Mouse (Mus musculus) heart, adult 2 months (tissue): ENCODE results near the gene Ift81. TPM values are rescaled to one million over a fixed set of nuclear protein-coding genes. Genes with fewer than 3 reads are reported as not detected.

ENCODE experiments used
- DNase-seq, 2 experiments: peaks; one replicate each; pipeline ENCODE4 v3.0.0; 2021
- H3K27ac ChIP-seq: fragments of 200-600 bp; 2 replicates; pipeline ENCODE4 v1.8.1; 2022
- H3K27me3 ChIP-seq: fragments of 200-500 bp; 2 replicates; pipeline ENCODE4 v1.6.1; 2012; ENCODE audit warnings: mild to moderate bottlenecking, low read length, inconsistent platforms, mixed read lengths; ENCODE audit not compliant: control insufficient read depth, insufficient read depth
- H3K36me3 ChIP-seq: fragments of 200-500 bp; 2 replicates; pipeline ENCODE4 v1.6.1; 2012; ENCODE audit warnings: low read length, inconsistent platforms; ENCODE audit not compliant: control insufficient read depth, insufficient read depth
- H3K4me1 ChIP-seq: fragments of 200-500 bp; 2 replicates; pipeline ENCODE4 v1.6.1; 2011; ENCODE audit warnings: low read length; ENCODE audit not compliant: control insufficient read depth, insufficient read depth
- H3K4me3 ChIP-seq: fragments of 200-600 bp; 2 replicates; pipeline ENCODE4 v1.8.1; 2022
- H3K79me2 ChIP-seq: fragments of 200-500 bp; replicated peaks from 2 replicates; pipeline ENCODE4 v1.6.1; 2012; ENCODE audit warnings: mild to moderate bottlenecking, inconsistent platforms, low read length, moderate library complexity, mixed read lengths; ENCODE audit not compliant: control insufficient read depth, insufficient read depth
- H3K9ac ChIP-seq: fragments of 200-500 bp; 2 replicates; pipeline ENCODE4 v1.6.1; 2012; ENCODE audit warnings: low read depth, mild to moderate bottlenecking, control low read depth, inconsistent platforms, low read length, mixed read lengths
- CTCF ChIP-seq: fragments of 200-600 bp; IDR thresholded peaks from 2 replicates; pipeline ENCODE4 v1.8.1; 2022; ENCODE audit warnings: antibody characterized with exemption, mild to moderate bottlenecking, moderate library complexity
- EP300 ChIP-seq: fragments of 200-500 bp; IDR thresholded peaks from 2 replicates; pipeline ENCODE4 v1.6.1; 2011; ENCODE audit warnings: low read depth, low read length, control low read depth; ENCODE audit not compliant: insufficient read depth
- POLR2A ChIP-seq: fragments of 200-500 bp; IDR thresholded peaks from 2 replicates; pipeline ENCODE4 v1.6.1; 2011; ENCODE audit warnings: mild to moderate bottlenecking, low read depth, low read length, control low read depth; ENCODE audit not compliant: insufficient read depth
- WGBS: fragments of 180-500 bp; shearing (Covaris S2); methylation state at CpG from one replicate; pipeline ENCODE4 v1.1.7; 2018; 5-methylcytosine and 5-hydroxymethylcytosine counted together
- intact Hi-C: fragments of 180-260 bp; cut with DNase I; formaldehyde crosslinking; loops from one replicate; pipeline ENCODE4 v1.15.1; 2025
- polyA plus RNA-seq: library from polyadenylated mRNA; depleted of rRNA; stranded (reverse); fragments of >200 nt; gene quantifications from 2 replicates; pipeline ENCODE4 v1.2.3, GENCODE M21; 2012
- total RNA-seq, 2 experiments: library from RNA; stranded (reverse); gene quantifications; 2 replicates each; pipeline ENCODE4 v1.2.3; 2021

Ift81 gene
- total and polyA plus RNA-seq, 3 experiments: 11.4 to 97.0 (median 78.1) TPM

DNA sequence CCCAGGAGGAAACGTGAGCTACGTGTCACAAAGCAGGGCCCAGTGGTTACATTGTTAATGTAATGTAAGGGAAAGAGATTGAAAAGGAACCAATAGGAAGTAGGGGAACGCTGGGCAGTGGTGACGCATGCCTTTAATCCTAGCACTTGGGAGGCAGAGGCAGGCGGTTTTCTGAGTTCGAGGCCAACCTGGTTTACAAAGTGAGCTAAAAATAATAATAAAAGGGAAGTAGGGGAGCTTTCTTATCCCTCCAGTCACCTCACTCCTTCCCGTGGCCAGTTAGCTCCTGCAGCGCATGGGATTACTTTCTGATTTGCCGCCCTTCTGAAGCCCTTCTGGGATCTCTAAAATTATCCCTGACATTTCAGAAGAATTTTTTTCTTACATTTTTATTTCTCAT lies 9.5 kb upstream of the Ift81 start:
- TF ChIP-seq EP300 (no peak), POLR2A (no peak), CTCF (no peak)
- H3K79me2 ChIP-seq: no peaks in the 10 kb centered on the region
- no peaks in the 10 kb centered on the region for H3K36me3 ChIP-seq
- 61% methylated on average over 9 of the region's 9 CpGs for WGBS
- H3K27me3 ChIP-seq: no peaks in the 10 kb centered on the region
- intact Hi-C loops: loop anchor here (5.0 kb wide), 1 partner anchor 122 kb away; the partner anchor contains the start of gene Atp2a2
- H3K27ac ChIP-seq: no peak overlapping the region; the same call in 1 of the 2 replicates
- H3K9ac ChIP-seq: no peak overlapping the region
- no peak for DNase-seq
- no peak overlapping the region for H3K4me3 ChIP-seq
- peaks cover 16% of the 10 kb centered on the region for H3K4me1 ChIP-seq

DNA sequence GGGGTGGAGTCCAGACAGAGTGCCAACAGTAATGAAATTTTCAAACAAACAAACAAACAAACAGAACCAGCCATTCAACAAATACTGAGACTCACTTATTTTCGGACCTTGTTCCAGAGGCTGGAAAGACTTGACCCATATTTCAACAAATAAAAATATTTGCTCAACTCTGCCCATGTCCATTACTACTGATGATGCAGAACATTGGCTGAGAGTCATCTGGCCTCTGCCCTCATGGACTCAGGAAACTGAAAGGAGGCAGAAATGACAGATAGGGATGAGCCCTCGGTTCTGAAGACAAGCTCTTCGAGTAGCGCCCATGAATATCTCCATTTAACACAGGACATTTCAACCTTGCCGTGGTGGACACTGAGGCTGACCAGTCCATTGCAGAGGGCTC lies 8.2 kb upstream of the Ift81 start:
- peak overlapping the region; percentile 92 for H3K27ac ChIP-seq
- no peak for DNase-seq

DNA sequence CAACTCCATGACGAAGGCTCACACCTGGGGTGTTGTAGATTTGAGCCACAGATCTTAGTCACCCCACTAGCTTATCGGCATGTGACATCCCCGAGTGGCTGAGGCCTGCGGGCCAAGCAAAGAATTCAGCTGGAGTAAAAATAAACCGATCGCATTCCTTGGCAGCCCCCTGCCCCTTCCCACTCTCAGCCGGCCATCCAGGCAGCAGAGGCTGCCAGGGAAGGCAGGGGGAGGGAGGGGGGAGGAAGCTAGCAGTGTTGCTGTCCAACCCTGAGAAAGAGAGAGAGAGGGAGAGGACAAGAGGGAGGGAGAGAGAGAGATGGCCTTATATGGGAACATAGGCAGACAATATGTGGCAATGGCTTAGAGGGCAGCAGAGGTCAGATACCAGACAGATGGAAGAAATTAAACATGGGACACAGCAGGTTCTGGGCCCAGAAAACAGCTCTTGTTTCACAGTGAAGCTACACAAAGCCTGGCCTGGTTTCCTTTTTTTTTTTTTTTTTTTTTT lies 7.1 kb upstream of the Ift81 start:
- Histone ChIP-seq H3K9ac (0 out of 2 replicates have a peak overlapping the region, but pooled peaks have one; percentile 3), H3K4me3 (no peak overlapping the region), H3K27me3 (no peaks in the 10 kb centered on the region), H3K36me3 (no peaks in the 10 kb centered on the region), H3K79me2 (no peaks in the 10 kb centered on the region), H3K27ac (peak overlapping the region; percentile 92), H3K4me1 (peaks cover 18% of the 10 kb centered on the region)
- no peak for TF ChIP-seq CTCF
- TF ChIP-seq EP300: peak; percentile 82; the same call in 1 of the 2 replicates
- no peak; the same call in 1 of the 2 replicates for TF ChIP-seq POLR2A
- intact Hi-C loops: loop anchor here (2.0 to 5.0 kb wide), 2 partner anchors 95 to 119 kb away; partner anchors contain the start of gene Atp2a2
- peak; percentile 77 to 88 for DNase-seq
- 15% methylated on average over 7 of the region's 7 CpGs for WGBS

More for the DNA sequence above, 8.2 kb upstream of the Ift81 start:
- TF ChIP-seq CTCF: no peak
- no peak for TF ChIP-seq POLR2A
- TF ChIP-seq EP300: no peak
- Histone ChIP-seq H3K4me3 (no peak overlapping the region), H3K27me3 (no peaks in the 10 kb centered on the region), H3K79me2 (no peaks in the 10 kb centered on the region), H3K9ac (no peak overlapping the region), H3K36me3 (no peaks in the 10 kb centered on the region), H3K4me1 (peaks cover 16% of the 10 kb centered on the region)
- intact Hi-C loops: loop anchor here (5.0 kb wide), 1 partner anchor 120 kb away; the partner anchor contains the start of gene Atp2a2
- WGBS: 76% methylated on average over 5 of the region's 5 CpGs

DNA sequence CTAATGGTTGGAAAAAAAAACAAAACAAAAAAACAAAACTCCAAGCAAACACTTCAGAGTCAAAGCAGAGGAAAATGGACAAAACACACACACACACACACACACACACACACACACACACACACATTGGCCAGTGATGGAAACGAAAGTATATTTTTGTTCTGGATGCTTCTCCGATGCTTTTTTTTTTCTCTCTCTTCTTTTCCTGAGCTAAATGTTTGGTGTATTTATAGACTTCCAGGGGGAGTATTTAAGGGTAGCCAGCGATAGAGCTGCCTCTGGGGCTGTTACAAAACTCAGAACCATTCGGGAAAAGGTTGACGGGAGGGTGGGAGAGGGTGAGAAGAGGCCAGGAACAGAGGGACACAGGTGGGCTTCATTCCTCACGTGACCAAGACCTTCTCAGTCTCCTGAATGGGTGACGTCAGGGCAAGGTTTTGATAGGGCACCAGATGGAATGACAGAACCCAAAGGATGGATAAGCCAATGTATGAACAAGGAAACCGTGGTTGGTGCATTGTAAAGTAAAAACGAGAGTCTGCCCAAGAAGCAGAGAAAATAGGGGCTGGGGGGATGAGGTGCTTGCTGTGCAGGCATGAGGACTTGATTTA lies 5.5 kb upstream of the Ift81 start:
- WGBS: 26% methylated on average over 9 of the region's 9 CpGs
- intact Hi-C loops: loop anchor here (2.0 to 5.0 kb wide), 3 partner anchors 61 to 117 kb away; partner anchors contain the start of gene Atp2a2
- Histone ChIP-seq H3K36me3 (no peaks in the 10 kb centered on the region), H3K79me2 (no peaks in the 10 kb centered on the region), H3K9ac (no peak overlapping the region), H3K27ac (peak overlapping the region; percentile 92), H3K27me3 (no peaks in the 10 kb centered on the region), H3K4me1 (peaks cover 18% of the 10 kb centered on the region), H3K4me3 (no peak overlapping the region)
- DNase-seq: no peak
- TF ChIP-seq EP300 (no peak), POLR2A (0 out of 2 replicates have a peak, but pooled peaks have one; percentile 16), CTCF (no peak)

GRCm38 (mm10) chr5:122617718-122618117 lies 3.4 kb upstream of the Ift81 start:
- H3K79me2 ChIP-seq: no peaks in the 10 kb centered on the region
- H3K36me3 ChIP-seq: 0 out of 2 replicates have a peak, but pooled peaks cover 2% of the 10 kb centered on the region
- no peak for DNase-seq
- peak overlapping the region; percentile 92 for H3K27ac ChIP-seq
- TF ChIP-seq CTCF: no peak
- no peak for TF ChIP-seq POLR2A
- no peak for TF ChIP-seq EP300
- no peak overlapping the region for H3K9ac ChIP-seq
- H3K4me3 ChIP-seq: no peak overlapping the region
- H3K27me3 ChIP-seq: no peaks in the 10 kb centered on the region
- peaks cover 15% of the 10 kb centered on the region for H3K4me1 ChIP-seq
- intact Hi-C loops: loop anchor here (2.0 kb wide), 1 partner anchor 59 kb away; no protein-coding TSS in a partner anchor
- 54% methylated on average over 5 of the region's 5 CpGs for WGBS

GRCm38 (mm10) chr5:122611651-122612050 lies 2.7 kb downstream of the Ift81 start:
- Histone ChIP-seq H3K27ac (no peak overlapping the region), H3K4me1 (peaks cover 1% of the 10 kb centered on the region), H3K36me3 (0 out of 2 replicates have a peak, but pooled peaks cover 2% of the 10 kb centered on the region), H3K9ac (no peak overlapping the region), H3K27me3 (no peaks in the 10 kb centered on the region), H3K79me2 (peaks cover 4% of the 10 kb centered on the region; the same call in 1 of the 2 replicates), H3K4me3 (no peak overlapping the region)
- intact Hi-C loops: loop anchor here (2.0 to 5.0 kb wide), 2 partner anchors 23 to 64 kb away; no protein-coding TSS in a partner anchor
- TF ChIP-seq POLR2A (no peak), EP300 (no peak), CTCF (no peak)
- 57% methylated on average over 5 of the region's 5 CpGs for WGBS
- DNase-seq: no peak
